Mouse (Mus musculus) neural tube, embryonic 14.5 days (tissue): Measurements from ENCODE around the gene Iqgap3. TPM values are rescaled to one million over a fixed set of nuclear protein-coding genes. Genes with fewer than 3 reads are reported as not detected.

ENCODE experiments used
- ATAC-seq: fragments of 200-750 bp; cut with Nextera tagmentation; 2 replicates; pipeline ENCODE4 v1.8.0; 2017; ENCODE audit warnings: low read depth, mild to moderate bottlenecking, moderate TSS enrichment, moderate library complexity
- H3K27ac ChIP-seq: fragments of 300-500 bp; sonication (generic); 2 replicates; pipeline ENCODE4 v1.5.1; 2014; ENCODE audit warnings: low read depth, mild to moderate bottlenecking, control low read depth, low read length, moderate library complexity, mixed read lengths
- H3K27me3 ChIP-seq: fragments of 300-500 bp; sonication (generic); 2 replicates; pipeline ENCODE4 v1.6.1; 2014; ENCODE audit warnings: low read length; ENCODE audit not compliant: control insufficient read depth, insufficient read depth
- H3K36me3 ChIP-seq: fragments of 300-500 bp; sonication (generic); 2 replicates; pipeline ENCODE4 v1.6.1; 2014; ENCODE audit warnings: low read length, mixed read lengths; ENCODE audit not compliant: control insufficient read depth, insufficient read depth
- H3K4me1 ChIP-seq: fragments of 300-500 bp; sonication (generic); 2 replicates; pipeline ENCODE4 v1.6.1; 2014; ENCODE audit warnings: low read length; ENCODE audit not compliant: control insufficient read depth, insufficient read depth
- H3K4me2 ChIP-seq: fragments of 300-500 bp; sonication (generic); 2 replicates; pipeline ENCODE4 v1.6.1; 2014; ENCODE audit warnings: mild to moderate bottlenecking, low read depth, low read length, control low read depth
- H3K4me3 ChIP-seq: fragments of 300-500 bp; sonication (generic); 2 replicates; pipeline ENCODE4 v1.5.1; 2014; ENCODE audit warnings: low read depth, low read length, control low read depth, mixed read lengths
- H3K9ac ChIP-seq: fragments of 300-500 bp; sonication (generic); replicated peaks from 2 replicates; pipeline ENCODE4 v1.6.1; 2014; ENCODE audit warnings: low read depth, mild to moderate bottlenecking, control low read depth, low read length, mixed read lengths
- H3K9me3 ChIP-seq: fragments of 300-500 bp; sonication (generic); 2 replicates; pipeline ENCODE4 v1.6.1; 2016; ENCODE audit warnings: low read length; ENCODE audit not compliant: control insufficient read depth
- WGBS: fragments of 180-500 bp; shearing (Covaris S2); extraction: QIAGEN DNeasy Blood & Tissue Kit; methylation state at CpG from one replicate; pipeline ENCODE4 v1.1.7; 2014; 5-methylcytosine and 5-hydroxymethylcytosine counted together
- polyA plus RNA-seq: library from polyadenylated mRNA; unstranded; fragments of >200 nt; fragmentation: Nextera tagmentation; extraction: Ambion mirVana; gene quantifications from 2 replicates; pipeline ENCODE4 v1.2.1, GENCODE M21; 2014

Iqgap3 gene
- polyA plus RNA-seq, 1 experiment from 2014 or later = 1.2 TPM

DNA sequence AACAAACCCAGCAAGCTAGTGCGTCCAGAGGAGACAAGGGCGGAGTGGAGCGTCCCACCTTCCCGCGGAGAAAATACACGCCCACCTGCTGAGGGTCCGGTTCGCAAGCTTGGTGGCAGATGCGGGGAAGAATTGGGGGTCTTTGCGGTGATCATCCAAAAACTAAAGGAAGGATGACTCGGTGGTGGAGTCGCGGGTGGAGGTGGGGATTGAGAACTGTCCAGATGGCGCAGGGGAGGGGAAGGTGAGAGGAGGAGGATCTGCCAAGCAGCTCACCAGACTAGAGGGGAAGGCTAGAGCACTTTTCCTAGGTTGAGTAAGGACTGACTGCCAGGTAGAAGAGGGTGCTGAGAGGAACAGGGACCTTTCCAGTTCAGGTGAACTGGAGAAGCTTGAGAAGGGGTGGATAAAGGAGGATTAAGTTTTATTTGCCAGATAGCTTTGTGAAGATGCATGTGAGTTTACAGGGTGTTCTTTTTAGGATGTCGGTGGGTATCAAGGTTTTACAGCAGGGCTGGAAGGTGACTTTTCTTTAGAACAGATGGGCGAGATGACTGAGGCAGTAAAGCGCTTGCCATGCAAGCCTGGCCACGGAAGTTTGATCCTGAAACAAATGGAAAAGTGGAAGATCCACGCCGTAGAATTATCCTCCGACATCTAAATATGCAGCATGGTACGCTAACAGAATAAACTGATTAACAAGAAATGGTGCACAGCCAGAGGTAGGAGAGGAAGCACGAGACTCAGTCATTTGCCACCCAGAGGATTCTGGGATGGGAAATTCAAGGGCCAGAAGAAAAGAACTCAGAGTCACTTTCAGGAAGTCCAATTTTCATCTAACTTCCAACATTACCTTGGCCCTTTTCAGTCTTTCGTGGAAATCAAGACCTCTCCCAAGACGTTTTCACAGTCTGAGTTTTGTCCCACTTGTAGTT, 57.7 kb downstream of the Iqgap3 start:
- 13% methylated on average over 25 of the region's 25 CpGs for WGBS
- no peaks in the 10 kb centered on the region for H3K36me3 ChIP-seq

DNA sequence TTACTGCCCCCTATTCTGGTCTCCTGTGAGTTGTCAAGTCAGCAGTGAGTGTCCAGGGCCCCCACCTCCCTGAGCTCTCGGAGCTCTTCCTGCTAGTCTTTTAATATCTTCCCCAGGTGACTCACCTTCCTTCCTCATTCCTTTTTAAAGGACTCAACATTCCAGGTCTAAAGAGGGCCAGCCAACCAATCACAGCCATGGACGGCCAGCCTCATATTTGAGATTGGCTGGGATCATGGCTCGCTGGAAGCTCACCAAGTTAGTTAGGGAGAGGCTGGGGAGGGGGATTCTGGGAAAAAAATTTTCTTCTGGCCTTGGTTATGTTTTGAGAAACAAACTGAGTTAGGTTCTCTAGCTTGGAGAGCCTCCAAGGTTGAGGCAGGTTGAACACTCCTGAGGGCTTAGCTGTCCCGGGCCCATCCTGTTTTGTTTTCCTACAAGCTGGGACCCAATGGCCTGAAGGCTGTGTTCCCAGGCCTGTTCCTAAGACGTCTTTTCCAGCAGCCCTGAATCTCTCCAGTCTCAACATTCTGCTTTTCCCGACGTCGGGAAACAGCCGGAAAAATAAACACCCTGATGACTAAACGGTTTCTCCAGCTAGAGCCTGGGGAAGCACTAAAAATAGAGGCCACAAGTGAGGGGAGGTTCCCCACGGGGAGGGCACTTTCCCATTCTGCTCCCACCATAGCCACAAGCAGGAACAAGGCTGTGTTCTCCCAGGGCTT, 58.6 kb downstream of the Iqgap3 start:
- Histone ChIP-seq H3K36me3 (no peaks in the 10 kb centered on the region), H3K27me3 (peaks cover 4% of the 10 kb centered on the region), H3K9ac (no peak overlapping the region), H3K27ac (peak overlapping the region; percentile 96), H3K9me3 (no peaks in the 10 kb centered on the region), H3K4me3 (no peak overlapping the region), H3K4me2 (no peak overlapping the region), H3K4me1 (peaks cover 34% of the 10 kb centered on the region)
- no peak for ATAC-seq
- 23% methylated on average over 11 of the region's 11 CpGs for WGBS

More for the DNA sequence above, 57.7 kb downstream of the Iqgap3 start:
- H3K4me2 ChIP-seq = peak overlapping the region; percentile 93
- H3K27me3 ChIP-seq = peaks cover 4% of the 10 kb centered on the region
- peaks cover 25% of the 10 kb centered on the region for H3K4me1 ChIP-seq
- H3K9me3 ChIP-seq = no peaks in the 10 kb centered on the region
- H3K9ac ChIP-seq = peak overlapping the region; percentile 37
- no peak for ATAC-seq
- peak overlapping the region; percentile 43 for H3K4me3 ChIP-seq
- H3K27ac ChIP-seq = peak overlapping the region; percentile 74

DNA sequence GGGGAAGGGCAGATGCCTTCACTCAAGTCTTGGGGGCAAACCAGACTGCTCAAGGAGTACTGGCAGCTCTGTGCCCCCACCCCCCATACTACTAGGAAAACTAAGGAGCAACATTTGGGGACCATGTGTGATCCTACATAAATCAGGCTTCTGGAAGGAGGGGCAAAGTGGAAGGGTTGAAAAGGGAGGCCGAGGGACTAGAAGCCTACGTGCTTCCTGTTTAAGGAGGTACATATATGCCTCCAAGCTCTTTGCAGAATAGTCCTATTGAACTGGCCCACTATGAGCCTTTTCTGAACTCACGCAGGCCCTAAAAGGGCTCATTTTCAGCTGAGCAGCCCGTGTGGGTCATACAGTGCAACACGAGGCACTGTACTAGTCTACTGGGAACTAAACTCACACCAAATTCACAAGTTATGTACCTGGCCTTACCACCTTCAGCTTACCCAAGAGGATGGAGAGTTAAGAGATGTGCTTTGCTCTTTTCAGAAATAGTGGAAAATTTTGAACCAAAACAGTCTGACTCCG, 59.2 kb downstream of the Iqgap3 start:
- Histone ChIP-seq H3K9ac (no peak overlapping the region), H3K4me3 (no peak overlapping the region), H3K4me1 (peaks cover 40% of the 10 kb centered on the region), H3K27ac (peak overlapping the region; percentile 96), H3K4me2 (peak overlapping the region; percentile 70; the same call in 1 of the 2 replicates), H3K27me3 (peaks cover 4% of the 10 kb centered on the region), H3K9me3 (no peaks in the 10 kb centered on the region), H3K36me3 (no peaks in the 10 kb centered on the region)
- ATAC-seq = no peak
- WGBS = 48% methylated on average over 6 of the region's 6 CpGs

DNA sequence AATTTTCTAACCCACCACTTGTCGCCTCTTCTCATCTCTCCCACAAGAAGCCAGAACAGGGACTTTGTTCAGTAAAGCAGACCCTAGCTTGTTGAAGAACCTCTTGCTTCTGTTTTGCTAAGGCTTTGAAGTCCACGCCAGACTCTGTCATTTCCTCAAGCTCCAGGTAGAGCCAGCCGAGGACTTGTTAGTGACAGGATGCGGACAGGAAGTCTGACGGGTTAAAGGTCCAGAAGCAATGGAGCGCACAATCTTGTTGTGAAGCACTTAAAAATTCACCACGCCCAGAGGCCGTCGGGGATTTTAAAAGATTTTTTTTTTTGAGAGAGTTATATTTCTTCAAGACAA, 59.6 kb downstream of the Iqgap3 start:
- Histone ChIP-seq H3K27ac (peak overlapping the region; percentile 96), H3K4me2 (peak overlapping the region; percentile 70), H3K9me3 (no peaks in the 10 kb centered on the region), H3K27me3 (peaks cover 4% of the 10 kb centered on the region), H3K4me1 (peaks cover 44% of the 10 kb centered on the region), H3K4me3 (peak overlapping the region; percentile 87), H3K36me3 (no peaks in the 10 kb centered on the region), H3K9ac (peak overlapping the region; percentile 67)
- ATAC-seq = no peak
- 13% methylated on average over 9 of the region's 9 CpGs for WGBS

DNA sequence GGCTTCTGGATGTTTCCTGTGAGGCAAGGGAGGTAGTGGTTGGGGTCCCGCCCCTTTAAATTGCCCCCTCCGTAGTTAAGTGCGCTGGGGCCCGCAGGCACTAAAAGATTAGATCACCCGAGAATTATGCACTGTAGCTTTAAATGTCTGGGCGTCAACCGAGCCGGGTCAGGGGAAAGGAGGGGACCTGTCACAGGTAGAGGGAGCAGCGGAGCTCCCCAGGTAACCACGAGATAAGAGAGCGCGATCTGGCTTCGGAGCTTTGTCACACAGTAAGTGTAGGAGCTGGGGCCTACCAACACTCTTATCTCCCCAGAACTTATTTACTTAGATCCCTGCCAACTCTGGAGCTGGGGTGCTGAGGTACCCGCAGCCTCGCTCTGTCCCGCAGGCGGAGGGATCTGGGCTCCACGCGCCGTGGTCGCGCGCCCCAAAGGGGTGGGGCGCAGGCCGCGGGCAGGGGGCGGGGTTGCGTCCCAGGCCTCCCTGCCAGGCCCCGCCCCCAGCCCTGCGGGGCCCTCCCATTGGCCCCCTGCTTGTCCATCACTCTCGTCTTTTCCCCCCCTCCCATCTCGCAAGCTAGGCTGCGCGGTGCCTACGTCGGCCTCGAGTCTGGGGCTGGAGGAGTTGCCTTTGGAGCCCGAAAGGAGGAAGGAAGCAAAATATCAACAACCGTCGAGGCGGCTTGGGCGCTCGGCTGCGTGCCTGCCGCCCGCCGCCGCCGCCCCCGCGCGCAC, 60.2 kb downstream of the Iqgap3 start, which contains the start of gene Mef2d:
Gene Mef2d (plus strand): TSS at position 586 of the 737 bp plus-strand sequence.
- peaks cover 4% of the 10 kb centered on the region for H3K27me3 ChIP-seq
- ATAC-seq = peak; percentile 87
- H3K4me3 ChIP-seq = peak within 1 kb of the TSS; percentile 87
- WGBS = under 1% methylated on average over 43 of the region's 52 CpGs
- peaks cover 44% of the 10 kb centered on the region for H3K4me1 ChIP-seq
- H3K27ac ChIP-seq = peak within 1 kb of the TSS; percentile 96
- peak within 1 kb of the TSS; percentile 70 for H3K4me2 ChIP-seq
- peak within 1 kb of the TSS; percentile 67 for H3K9ac ChIP-seq
- no peaks in the 10 kb centered on the region for H3K9me3 ChIP-seq
- no peaks in the 10 kb centered on the region for H3K36me3 ChIP-seq

DNA sequence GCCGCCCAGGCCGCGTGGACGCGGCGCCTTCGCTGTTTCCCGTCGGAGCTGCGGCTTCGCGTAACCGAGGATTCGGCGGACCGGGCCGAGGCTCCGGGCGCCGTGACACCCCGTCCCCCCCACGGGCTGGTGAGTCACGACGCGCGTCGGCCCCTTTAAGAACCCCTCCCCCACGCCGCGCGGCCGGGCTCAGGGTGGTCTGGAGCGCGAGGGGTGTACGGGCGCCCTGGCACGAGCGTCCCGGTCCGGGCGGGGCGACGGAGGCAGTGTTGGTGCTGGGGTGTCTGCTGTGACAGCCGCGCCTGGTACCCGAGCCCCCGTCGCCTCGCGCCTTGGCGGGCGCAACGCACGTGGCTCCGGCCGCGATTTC, 60.8 kb downstream of the Iqgap3 start:
- Histone ChIP-seq H3K4me1 (peaks cover 47% of the 10 kb centered on the region), H3K9me3 (no peaks in the 10 kb centered on the region), H3K36me3 (no peaks in the 10 kb centered on the region), H3K27me3 (peaks cover 4% of the 10 kb centered on the region), H3K27ac (peak overlapping the region; percentile 96), H3K4me3 (peak overlapping the region; percentile 87), H3K9ac (peak overlapping the region; percentile 67), H3K4me2 (peak overlapping the region; percentile 70)
- ATAC-seq = peak; percentile 60
- 1% methylated on average over 31 of the region's 57 CpGs for WGBS

DNA sequence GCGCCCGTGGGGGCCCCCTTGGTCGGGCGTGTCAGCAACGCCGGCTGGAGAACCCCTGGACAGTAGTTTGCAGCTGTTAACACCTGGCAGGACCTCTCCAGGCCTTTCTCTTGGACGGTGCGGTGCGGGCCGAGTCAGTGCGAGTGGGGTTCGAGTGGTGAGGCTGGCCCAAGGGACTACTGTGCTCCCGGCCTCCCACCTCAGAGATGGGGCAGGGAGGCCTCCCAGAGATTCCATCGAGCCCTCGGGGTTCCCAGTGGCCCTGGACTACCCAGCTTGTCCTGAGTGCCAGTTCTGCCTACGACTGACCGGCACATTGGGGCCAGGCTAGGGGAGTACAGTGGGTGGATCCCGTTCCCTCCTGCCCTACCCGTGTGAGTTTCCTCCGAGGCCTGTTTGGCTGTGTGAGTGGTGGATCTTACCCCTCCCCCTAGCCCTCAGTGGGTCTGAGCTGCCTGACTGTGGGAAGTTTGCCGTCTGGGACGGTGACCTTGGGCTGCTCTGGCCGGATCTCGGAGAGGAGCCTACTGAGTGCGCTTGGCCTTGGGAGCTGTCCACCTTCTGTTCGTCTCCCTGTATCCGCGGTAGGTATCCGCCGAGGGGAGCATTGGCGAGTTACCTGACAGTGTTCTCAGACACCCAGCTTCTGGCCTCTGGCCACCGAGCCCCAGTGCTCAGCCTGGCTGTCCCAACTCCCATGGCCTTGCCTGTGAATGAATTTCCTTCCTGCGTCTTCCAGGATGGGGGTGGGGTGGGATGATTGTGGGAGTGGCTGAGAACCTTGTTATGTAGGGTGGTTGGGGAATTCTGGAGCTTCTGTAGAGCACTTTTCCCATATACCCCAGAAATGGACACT, 61.4 kb downstream of the Iqgap3 start:
- no peaks in the 10 kb centered on the region for H3K9me3 ChIP-seq
- peak; percentile 15; the same call in 1 of the 2 replicates for ATAC-seq
- peaks cover 47% of the 10 kb centered on the region for H3K4me1 ChIP-seq
- H3K4me3 ChIP-seq = peak overlapping the region; percentile 87
- under 1% methylated on average over 32 of the region's 33 CpGs for WGBS
- H3K9ac ChIP-seq = peak overlapping the region; percentile 67
- peak overlapping the region; percentile 70 for H3K4me2 ChIP-seq
- H3K27me3 ChIP-seq = peaks cover 4% of the 10 kb centered on the region
- no peaks in the 10 kb centered on the region for H3K36me3 ChIP-seq
- peak overlapping the region; percentile 96 for H3K27ac ChIP-seq

DNA sequence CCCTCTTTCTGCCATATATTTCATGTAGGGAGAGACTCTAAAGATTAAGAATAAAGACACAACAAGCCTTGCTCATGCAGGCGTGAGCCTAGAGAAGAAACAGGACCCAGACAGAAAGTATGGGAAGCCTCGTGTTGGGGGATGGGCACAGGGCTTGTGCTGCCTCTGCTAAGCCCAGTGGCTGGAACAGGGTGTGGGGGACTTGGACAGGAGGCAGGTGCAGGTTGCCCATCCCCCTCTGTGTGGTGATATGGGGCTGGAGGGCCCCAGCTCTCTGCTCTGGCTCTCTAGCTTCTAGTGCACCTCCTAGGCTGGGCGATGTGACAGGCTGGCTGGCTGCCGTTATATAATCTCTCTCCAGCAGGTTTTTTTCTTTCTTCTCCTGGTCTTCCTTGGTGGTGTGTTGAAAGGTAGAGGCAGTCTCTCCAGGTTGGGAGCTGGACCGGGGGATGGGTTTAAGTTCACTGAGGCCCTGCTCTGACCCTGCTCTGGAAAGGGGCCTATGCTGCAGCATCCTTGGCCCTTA, 62.3 kb downstream of the Iqgap3 start:
- Histone ChIP-seq H3K27me3 (peaks cover 4% of the 10 kb centered on the region), H3K4me3 (peak overlapping the region; percentile 87), H3K27ac (peak overlapping the region; percentile 96; the same call in 1 of the 2 replicates), H3K36me3 (no peaks in the 10 kb centered on the region), H3K9me3 (no peaks in the 10 kb centered on the region), H3K4me2 (peak overlapping the region; percentile 70), H3K9ac (peak overlapping the region; percentile 46), H3K4me1 (peaks cover 47% of the 10 kb centered on the region)
- WGBS = 22% methylated on average over 5 of the region's 5 CpGs
- ATAC-seq = no peak
